Mouse (Mus musculus): ENCODE measurements around the gene Gm15557. TPM values are rescaled to one million over a fixed set of nuclear protein-coding genes. Genes with fewer than 3 reads are reported as not detected.

Gene Gm15557
- total RNA-seq, 2 experiments from 2014 or later, result not detected

- peak; percentile 78 for DNase-seq
Observed at GRCm38 (mm10) chr2:155952006-155952405, 11.5 kb downstream of the Gm15557 start.

- peak; percentile 94 for DNase-seq
Observed at GRCm38 (mm10) chr2:155956134-155957059, 15.9 kb downstream of the Gm15557 start, which contains the start of gene Cep250. Cep250 (plus strand) TSS chr2:155956458.

GRCm38 (mm10) chr2:155959981-155960380 lies 19.5 kb downstream of the Gm15557 start:
- DNase-seq, result no peak

- no peak for DNase-seq
Observed at GRCm38 (mm10) chr2:155961862-155962261, 21.3 kb downstream of the Gm15557 start.

- peak; percentile 38 for DNase-seq
Observed at GRCm38 (mm10) chr2:155962991-155963390, 22.5 kb downstream of the Gm15557 start.

- DNase-seq, result no peak
Observed at GRCm38 (mm10) chr2:155973348-155973747, 32.8 kb downstream of the Gm15557 start.

GRCm38 (mm10) chr2:155974087-155974731 lies 33.7 kb downstream of the Gm15557 start:
- no peak for DNase-seq

GRCm38 (mm10) chr2:155979328-155979991 lies 38.9 kb downstream of the Gm15557 start:
- peak; percentile 38 for DNase-seq

GRCm38 (mm10) chr2:155985776-155986175 lies 45.2 kb downstream of the Gm15557 start:
- DNase-seq, result no peak

- no peak for DNase-seq
Observed at GRCm38 (mm10) chr2:155987131-155987530, 46.6 kb downstream of the Gm15557 start.

GRCm38 (mm10) chr2:155989085-155989484 lies 48.6 kb downstream of the Gm15557 start:
- no peak for DNase-seq

- no peak for DNase-seq
Observed at GRCm38 (mm10) chr2:155991151-155991550, 50.6 kb downstream of the Gm15557 start.

GRCm38 (mm10) chr2:155991863-155992321 lies 51.4 kb downstream of the Gm15557 start:
- DNase-seq, result peak; percentile 76

Other genes starting within 250 kb of the Gm15557 start
- gene Trpc4ap, start 248.3 kb upstream of the Gm15557 start, total RNA-seq (2021), result 100 to 1,000 TPM; 103 to 118 TPM
- 10 to 100 TPM; 32.0 to 39.6 TPM for gene Edem2, start 211.3 kb upstream of the Gm15557 start, total RNA-seq (2021)
- gene Gm17581, start 204.9 kb upstream of the Gm15557 start, total RNA-seq (2021), result not detected
- gene Procr, start 189.6 kb upstream of the Gm15557 start, total RNA-seq (2021), result 10 to 100 TPM; 20.6 to 34.4 TPM
- gene Mmp24, start 165.4 kb upstream of the Gm15557 start, total RNA-seq (2021), result 1 to 10 TPM; 2.5 to 3.4 TPM
- 10 to 100 TPM; 54.2 to 56.7 TPM for gene BC029722, start 121.3 kb upstream of the Gm15557 start, total RNA-seq (2021)
- 100 to 1,000 TPM; 106 to 121 TPM for gene Eif6, start 113.8 kb upstream of the Gm15557 start, total RNA-seq (2021)
- gene Fam83c, start 105.9 kb upstream of the Gm15557 start, total RNA-seq (2021), result not detected
- 100 to 1,000 TPM; 126 to 179 TPM for gene Uqcc1, start 10.4 kb upstream of the Gm15557 start, total RNA-seq (2021)
- 1 to 10 TPM; 1.6 to 3.5 TPM for gene Gdf5, start 4.6 kb downstream of the Gm15557 start, total RNA-seq (2021)
- 10 to 100 TPM; 12.9 to 17.0 TPM for gene Cep250, start 15.7 kb downstream of the Gm15557 start, total RNA-seq (2021)
- gene 6430550D23Rik, start 67.2 kb downstream of the Gm15557 start, total RNA-seq (2021), result 1 to 10 TPM; 2.8 to 4.3 TPM
- 100 to 1,000 TPM; 164 to 172 TPM for gene Ergic3, start 67.3 kb downstream of the Gm15557 start, total RNA-seq (2021)
- not detected for gene Fer1l4, start 112.2 kb downstream of the Gm15557 start, total RNA-seq (2021)
- 1 to 10 TPM; 4.1 to 4.7 TPM for gene Spag4, start 124.4 kb downstream of the Gm15557 start, total RNA-seq (2021)
- 10 to 100 TPM; 44.4 to 47.5 TPM for gene Cpne1, start 171.2 kb downstream of the Gm15557 start, total RNA-seq (2021)
- 10 to 100 TPM; 23.3 to 25.0 TPM for gene Rbm12, start 171.2 kb downstream of the Gm15557 start, total RNA-seq (2021)
- gene Gm28036, start 186.4 kb downstream of the Gm15557 start, total RNA-seq (2021), result 10 to 100 TPM; 21.3 to 24.5 TPM
- 100 to 1,000 TPM; 406 to 407 TPM for gene Romo1, start 203.3 kb downstream of the Gm15557 start, total RNA-seq (2021)
- gene Nfs1, start 203.5 kb downstream of the Gm15557 start, total RNA-seq (2021), result 10 to 100 TPM; 72.0 to 78.8 TPM
- 100 to 1,000 TPM; 286 to 394 TPM for gene Rbm39, start 239.5 kb downstream of the Gm15557 start, total RNA-seq (2021)